Mouse (Mus musculus) brain, embryonic 14.5 days (tissue): ENCODE measurements around the gene Krtap2-4.

Source experiments
- CTCF ChIP-seq: fragments of 200-500 bp; IDR thresholded peaks from 2 replicates; pipeline ENCODE4 v1.5.1; 2012; ENCODE audit warnings: inconsistent platforms, mild to moderate bottlenecking, moderate library complexity, borderline replicate concordance; ENCODE audit not compliant: insufficient read depth, insufficient read length; ENCODE audit errors: extremely low read depth
- POLR2A ChIP-seq: fragments of 200-500 bp; IDR thresholded peaks from 2 replicates; pipeline ENCODE4 v1.6.1; 2012; ENCODE audit warnings: mild to moderate bottlenecking, inconsistent platforms, borderline replicate concordance; ENCODE audit not compliant: poor library complexity, insufficient read depth, insufficient read length, severe bottlenecking; ENCODE audit errors: extremely low read depth

- TF ChIP-seq POLR2A (no peak), CTCF (no peak)
Observed at GRCm38 (mm10) chr11:99609126-99609525, 5.5 kb downstream of the Krtap2-4 start.
